Mouse (Mus musculus) thymus, postnatal 4 days (tissue): Measurements from ENCODE around the gene Gcnt3.
A peak's percentile ranks its signal among the peaks of the same experiment; 100 is the strongest.

ENCODE experiments used
- DNase-seq: peaks from one replicate; pipeline ENCODE4 v3.0.0; 2021

Gcnt3 gene

DNA sequence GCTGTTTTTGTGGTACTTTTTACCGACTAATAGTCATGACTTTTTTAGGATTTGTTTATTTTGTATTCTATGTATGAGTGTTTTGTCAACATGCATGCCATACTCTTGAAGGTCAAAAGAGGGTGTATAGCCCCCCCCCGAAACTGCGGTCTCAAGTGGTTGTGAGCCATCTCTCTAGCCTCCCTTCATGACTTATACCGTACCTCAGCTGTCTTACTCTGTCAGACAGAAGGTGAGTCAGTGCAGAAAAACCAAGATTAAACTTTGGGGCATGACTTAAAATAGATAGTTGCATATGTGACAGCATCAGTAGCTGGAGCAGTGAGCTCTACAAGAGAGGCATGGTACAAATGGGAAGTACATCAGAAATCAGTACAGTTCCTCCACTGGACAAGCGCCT is 43.3 kb downstream of the Gcnt3 start:
- DNase-seq = no peak

- DNase-seq = no peak
These were observed 44.4 kb downstream of the Gcnt3 start for GRCm38 (mm10) chr9:69993479-69993878.

DNA sequence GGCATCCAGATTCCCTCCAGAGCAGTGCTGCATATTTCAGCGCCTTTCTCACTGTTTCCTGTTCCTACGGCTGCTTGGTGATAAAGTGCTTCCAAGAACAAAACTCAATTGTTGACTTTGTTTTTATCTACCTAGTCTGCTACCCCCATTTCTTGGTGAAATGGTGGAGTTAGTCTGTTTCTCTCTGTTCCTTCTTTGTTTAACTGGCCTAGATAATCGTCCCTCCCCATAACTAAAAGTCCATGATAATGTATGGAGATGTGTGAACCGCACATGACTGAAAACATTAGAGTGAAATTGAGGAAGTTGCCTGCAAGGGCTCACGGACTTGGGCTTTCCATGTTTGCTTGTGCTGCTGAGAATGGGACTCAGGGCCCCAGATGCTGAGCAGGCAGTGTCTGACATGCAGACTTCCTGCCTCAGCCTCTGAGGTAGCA is 45.0 kb downstream of the Gcnt3 start:
- peak; percentile 30 for DNase-seq

- peak; percentile 29 for DNase-seq
These were observed 47.5 kb downstream of the Gcnt3 start for GRCm38 (mm10) chr9:69990346-69990745.

GRCm38 (mm10) chr9:69989303-69990121 is 48.4 kb downstream of the Gcnt3 start, which contains the start of gene Bnip2:
Bnip2 (plus strand) TSS chr9:69989466.
- DNase-seq = peak; percentile 92

GRCm38 (mm10) chr9:69988706-69989302 is 49.1 kb downstream of the Gcnt3 start:
- no peak for DNase-seq

- DNase-seq = peak; percentile 76
These were observed 50.3 kb downstream of the Gcnt3 start for GRCm38 (mm10) chr9:69987579-69987978.

GRCm38 (mm10) chr9:69986571-69986970 is 51.3 kb downstream of the Gcnt3 start:
- DNase-seq = no peak

- DNase-seq = no peak
These were observed 51.8 kb downstream of the Gcnt3 start for GRCm38 (mm10) chr9:69986063-69986462.

- DNase-seq = no peak
These were observed 52.4 kb downstream of the Gcnt3 start for GRCm38 (mm10) chr9:69985526-69985925.
